Mouse (Mus musculus) telencephalon, adult 2 months (tissue): ENCODE results near the gene Mup17.
"Not testable (repeated sequence)": the region's sequence is repeated elsewhere in the genome, so short reads cannot be mapped to it uniquely, and the experiment has no call there.

Experiments
- DNase-seq: peaks from one replicate; pipeline ENCODE4 v3.0.0-alpha.2; 2011; ENCODE audit warnings: low read depth, low spot score

The Mup17 gene

DNA sequence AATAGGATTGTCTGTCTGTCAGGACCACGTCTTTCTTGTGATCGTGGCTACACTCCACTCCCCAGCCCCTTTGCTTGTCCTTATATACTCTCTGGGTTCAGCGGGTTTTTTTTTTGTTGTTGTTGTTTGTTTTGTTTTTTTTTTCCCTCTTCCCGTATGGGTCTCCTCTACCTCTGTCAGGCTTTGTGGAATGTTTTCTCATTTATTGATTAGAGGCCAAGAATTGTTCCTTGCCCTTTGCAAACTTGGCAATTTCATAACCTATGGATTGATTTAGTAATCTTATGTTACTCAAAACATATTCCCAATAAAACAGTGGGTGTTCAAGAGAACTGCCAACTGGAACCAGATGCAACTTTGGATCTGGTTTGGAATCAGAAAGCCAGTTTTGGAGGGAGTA, at the start of gene Mup17:
Gene Mup17, minus strand, starts transcription at position 101 of the 400 bp plus-strand sequence.
- DNase-seq: not testable (repeated sequence)

DNA sequence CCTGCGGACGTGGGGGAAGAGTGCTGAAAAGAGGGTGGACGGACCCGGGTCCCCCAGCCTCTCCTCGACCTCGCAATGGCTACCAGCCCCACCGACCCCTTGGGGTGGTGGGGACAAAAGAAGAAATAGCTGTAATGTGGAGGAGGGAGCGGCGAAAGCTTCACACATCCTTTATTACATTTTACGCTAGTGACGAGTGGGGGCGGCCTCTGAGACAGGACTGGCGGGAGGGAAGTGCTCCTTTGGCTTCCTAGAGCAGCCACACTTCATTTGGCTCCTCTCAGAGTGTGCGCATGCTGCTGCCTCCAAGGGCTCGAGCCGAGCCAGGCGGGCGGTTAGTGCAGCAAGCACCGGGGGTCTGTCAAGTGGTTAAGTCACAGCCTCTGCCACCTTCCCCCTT, 24.1 kb downstream of the Mup17 start:
- not testable (repeated sequence) for DNase-seq

DNA sequence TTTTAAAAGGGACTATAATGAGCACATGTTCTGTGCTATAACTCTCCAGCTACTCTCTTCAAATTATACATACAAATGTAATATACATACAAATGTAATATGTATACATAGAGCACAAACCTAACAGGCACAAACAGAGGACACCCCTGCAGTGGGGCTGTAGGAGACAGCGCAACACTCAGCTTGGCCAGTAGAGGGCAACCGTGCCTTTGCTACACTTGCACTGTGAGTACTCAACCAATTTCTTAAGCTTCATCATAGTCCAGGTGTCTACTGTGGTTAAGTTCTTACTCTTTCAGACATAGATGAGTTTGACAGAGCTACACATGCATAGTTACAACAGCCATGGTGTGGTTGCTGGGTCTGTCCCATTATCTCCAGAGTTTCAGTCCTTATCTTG, 39.8 kb downstream of the Mup17 start:
- not testable (repeated sequence) for DNase-seq
